Mouse (Mus musculus): ENCODE measurements at regions not wholly inside any gene's neighbourhood (a gene's known extent, or its start where the extent isn't known, plus 50 kb on each side); places are given as distances from the start of the nearest gene placed in this dataset.

GRCm38 (mm10) chr9:30149481-30150468 is 186.8 kb upstream of the Ntm start:
- DNase-seq (ENCODE audit: low spot score): peak; percentile 60
- no peak for ATAC-seq (ENCODE audit: low FRiP score)

DNA sequence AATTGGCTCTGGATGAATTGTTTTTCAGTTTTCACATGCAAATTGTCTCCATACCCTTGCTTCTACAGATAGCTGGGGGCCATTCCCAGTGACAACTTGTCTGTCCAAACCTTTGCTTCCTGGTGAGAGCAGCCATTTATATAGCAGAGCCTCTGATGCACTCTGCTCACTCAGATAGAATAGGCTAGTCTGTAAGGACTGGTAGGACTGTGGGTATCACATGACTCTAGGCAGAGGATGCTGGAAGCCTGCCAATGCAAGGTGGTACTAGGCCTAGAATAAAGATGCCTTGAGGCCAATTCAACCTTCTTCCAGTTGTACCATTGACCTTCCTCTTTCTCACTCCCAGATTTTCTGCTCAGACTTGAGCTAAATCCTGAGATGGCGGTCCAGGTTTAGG is 188.2 kb upstream of the Ntm start:
- ATAC-seq (ENCODE audit: low FRiP score): no peak
- H3K9me3 ChIP-seq (ENCODE audit: low read length): no peaks in the 10 kb centered on the region
- DNase-seq (ENCODE audit: low spot score): no peak
- no peak overlapping the region for H3K27ac ChIP-seq (ENCODE audit: low read depth, low read length)
- no peaks in the 10 kb centered on the region for H3K4me1 ChIP-seq (ENCODE audit: insufficient read depth, low read length)
- H3K4me3 ChIP-seq (ENCODE audit: low read depth, low read length): no peak overlapping the region
- H3K27me3 ChIP-seq (ENCODE audit: insufficient read depth, low read length): no peaks in the 10 kb centered on the region
- no peak overlapping the region for H3K9ac ChIP-seq (replicated peaks; ENCODE audit: low read length, poor library complexity, severe bottlenecking)
- TF ChIP-seq CTCF (IDR thresholded peaks at IDR 0.05): no peak
- 96% methylated on average over 1 of the region's 1 CpGs for WGBS
- H3K36me3 ChIP-seq (ENCODE audit: insufficient read depth, low read length): no peaks in the 10 kb centered on the region
- no peak overlapping the region for H3K4me2 ChIP-seq (ENCODE audit: low read depth, low read length, poor library complexity, severe bottlenecking)

More at GRCm38 (mm10) chr9:30149481-30150468, 186.8 kb upstream of the Ntm start:
- 55% methylated on average over 17 of the region's 17 CpGs for WGBS
- Histone ChIP-seq H3K9me3 (ENCODE audit: low read length) (no peaks in the 10 kb centered on the region), H3K27me3 (ENCODE audit: insufficient read depth, low read length) (no peaks in the 10 kb centered on the region), H3K4me1 (ENCODE audit: insufficient read depth, low read length) (no peaks in the 10 kb centered on the region), H3K9ac (replicated peaks; ENCODE audit: low read length, poor library complexity, severe bottlenecking) (no peak overlapping the region), H3K36me3 (ENCODE audit: insufficient read depth, low read length) (no peaks in the 10 kb centered on the region), H3K27ac (ENCODE audit: low read depth, low read length) (no peak overlapping the region), H3K4me3 (ENCODE audit: low read depth, low read length) (no peak overlapping the region), H3K4me2 (ENCODE audit: low read depth, low read length, poor library complexity, severe bottlenecking) (no peak overlapping the region)
- no peak for TF ChIP-seq CTCF (IDR thresholded peaks at IDR 0.05)

- no peaks in the 10 kb centered on the region for H3K4me1 ChIP-seq (ENCODE audit: insufficient read depth, low read length)
- H3K36me3 ChIP-seq (ENCODE audit: insufficient read depth, low read length): no peaks in the 10 kb centered on the region
- no peak overlapping the region for H3K9ac ChIP-seq (replicated peaks; ENCODE audit: low read length, poor library complexity, severe bottlenecking)
- no peak overlapping the region for H3K27ac ChIP-seq (ENCODE audit: low read depth, low read length)
- H3K27me3 ChIP-seq (ENCODE audit: insufficient read depth, low read length): no peaks in the 10 kb centered on the region
- no peak overlapping the region for H3K4me3 ChIP-seq (ENCODE audit: low read depth, low read length)
- DNase-seq (ENCODE audit: low spot score) (no peak), ATAC-seq (ENCODE audit: low FRiP score) (no peak)
- TF ChIP-seq CTCF (IDR thresholded peaks at IDR 0.05): no peak
- no peak overlapping the region for H3K4me2 ChIP-seq (ENCODE audit: low read depth, low read length, poor library complexity, severe bottlenecking)
- no peaks in the 10 kb centered on the region for H3K9me3 ChIP-seq (ENCODE audit: low read length)
- 89% methylated on average over 13 of the region's 13 CpGs for WGBS
Observed at GRCm38 (mm10) chr9:30166235-30166752, 203.4 kb upstream of the Ntm start.

- H3K4me2 ChIP-seq (ENCODE audit: low read depth, low read length, poor library complexity, severe bottlenecking): no peak overlapping the region
- no peak overlapping the region for H3K9ac ChIP-seq (replicated peaks; ENCODE audit: low read length, poor library complexity, severe bottlenecking)
- no peaks in the 10 kb centered on the region for H3K27me3 ChIP-seq (ENCODE audit: insufficient read depth, low read length)
- no peak for ATAC-seq (ENCODE audit: low FRiP score)
- H3K4me3 ChIP-seq (ENCODE audit: low read depth, low read length): no peak overlapping the region
- H3K9me3 ChIP-seq (ENCODE audit: low read length): no peaks in the 10 kb centered on the region
- no peak for DNase-seq (ENCODE audit: low spot score)
- WGBS: 22% methylated on average over 7 of the region's 7 CpGs
- TF ChIP-seq CTCF (IDR thresholded peaks at IDR 0.05): no peak
- no peak overlapping the region for H3K27ac ChIP-seq (ENCODE audit: low read depth, low read length)
- H3K36me3 ChIP-seq (ENCODE audit: insufficient read depth, low read length): no peaks in the 10 kb centered on the region
- H3K4me1 ChIP-seq (ENCODE audit: insufficient read depth, low read length): no peaks in the 10 kb centered on the region
Observed at GRCm38 (mm10) chr9:30167223-30167622, 204.3 kb upstream of the Ntm start.

DNA sequence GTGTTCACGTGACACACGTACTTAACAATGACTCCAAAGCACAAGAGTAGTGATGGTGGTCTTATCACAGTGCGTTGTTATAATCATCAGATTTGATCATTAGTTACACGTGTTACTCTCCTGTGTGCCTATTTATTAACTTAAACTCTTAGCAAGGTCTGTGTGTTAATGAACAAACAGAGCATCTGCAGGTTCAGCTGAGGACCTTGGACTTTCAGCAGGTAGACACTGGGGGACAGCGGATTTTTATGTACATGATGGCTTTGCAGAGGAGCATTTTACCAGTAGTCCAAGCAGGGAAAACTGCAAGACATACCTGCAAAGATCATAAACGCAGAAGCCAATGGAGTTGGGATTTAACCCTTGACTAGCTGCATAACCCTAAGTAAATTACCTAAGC is 211.7 kb upstream of the Ntm start:
- H3K9ac ChIP-seq (replicated peaks; ENCODE audit: low read length, poor library complexity, severe bottlenecking): no peak overlapping the region
- no peaks in the 10 kb centered on the region for H3K9me3 ChIP-seq (ENCODE audit: low read length)

DNA sequence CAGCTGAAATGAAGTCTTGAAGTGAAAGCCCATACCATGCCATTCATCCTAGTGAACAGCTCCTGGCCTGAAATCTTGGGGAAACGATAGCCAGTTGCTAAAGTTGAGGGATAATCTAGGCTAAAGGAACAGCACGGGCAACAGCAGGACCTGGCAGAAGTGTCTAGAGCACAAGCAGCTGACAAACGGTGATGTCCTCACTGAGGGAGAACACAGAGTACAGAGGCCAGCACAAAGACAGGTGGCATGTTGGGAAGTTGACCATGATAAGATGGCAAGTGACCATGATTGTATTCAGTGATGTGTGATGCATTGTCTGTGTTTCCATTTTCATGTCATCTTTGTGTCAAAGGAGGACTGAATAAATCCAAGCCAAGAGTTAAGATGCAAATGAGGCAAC is 212.4 kb upstream of the Ntm start:
- no peak for ATAC-seq (ENCODE audit: low FRiP score)
- no peaks in the 10 kb centered on the region for H3K27me3 ChIP-seq (ENCODE audit: insufficient read depth, low read length)
- no peaks in the 10 kb centered on the region for H3K4me1 ChIP-seq (ENCODE audit: insufficient read depth, low read length)
- H3K4me3 ChIP-seq (ENCODE audit: low read depth, low read length): no peak overlapping the region
- no peak overlapping the region for H3K9ac ChIP-seq (replicated peaks; ENCODE audit: low read length, poor library complexity, severe bottlenecking)
- no peaks in the 10 kb centered on the region for H3K36me3 ChIP-seq (ENCODE audit: insufficient read depth, low read length)
- peak; percentile 52 for DNase-seq (ENCODE audit: low spot score)
- H3K4me2 ChIP-seq (ENCODE audit: low read depth, low read length, poor library complexity, severe bottlenecking): no peak overlapping the region
- H3K27ac ChIP-seq (ENCODE audit: low read depth, low read length): no peak overlapping the region
- 80% methylated on average over 3 of the region's 3 CpGs for WGBS
- no peak for TF ChIP-seq CTCF (IDR thresholded peaks at IDR 0.05)
- H3K9me3 ChIP-seq (ENCODE audit: low read length): no peaks in the 10 kb centered on the region

More for the DNA sequence above, 211.7 kb upstream of the Ntm start:
- 87% methylated on average over 6 of the region's 6 CpGs for WGBS
- DNase-seq (ENCODE audit: low spot score) (no peak), ATAC-seq (ENCODE audit: low FRiP score) (no peak)
- H3K4me2 ChIP-seq (ENCODE audit: low read depth, low read length, poor library complexity, severe bottlenecking): no peak overlapping the region
- TF ChIP-seq CTCF (IDR thresholded peaks at IDR 0.05): no peak
- no peaks in the 10 kb centered on the region for H3K4me1 ChIP-seq (ENCODE audit: insufficient read depth, low read length)
- H3K27ac ChIP-seq (ENCODE audit: low read depth, low read length): no peak overlapping the region
- no peak overlapping the region for H3K4me3 ChIP-seq (ENCODE audit: low read depth, low read length)
- H3K27me3 ChIP-seq (ENCODE audit: insufficient read depth, low read length): no peaks in the 10 kb centered on the region
- no peaks in the 10 kb centered on the region for H3K36me3 ChIP-seq (ENCODE audit: insufficient read depth, low read length)

All from midbrain, postnatal 0 days (tissue).